Mouse (Mus musculus) lung, adult 2 months (tissue): Measurements from ENCODE around the gene Mrpl9.

Experiments
- CTCF ChIP-seq: fragments of 200-500 bp; IDR thresholded peaks from 2 replicates; pipeline ENCODE4 v1.5.1; 2011; ENCODE audit warnings: mild to moderate bottlenecking, low read length, control low read depth; ENCODE audit not compliant: insufficient read depth
- POLR2A ChIP-seq: fragments of 200-500 bp; IDR thresholded peaks from 2 replicates; pipeline ENCODE4 v1.6.1; 2011; ENCODE audit warnings: low read depth, mild to moderate bottlenecking, control low read depth, low read length, borderline replicate concordance; ENCODE audit errors: extremely low read depth

DNA sequence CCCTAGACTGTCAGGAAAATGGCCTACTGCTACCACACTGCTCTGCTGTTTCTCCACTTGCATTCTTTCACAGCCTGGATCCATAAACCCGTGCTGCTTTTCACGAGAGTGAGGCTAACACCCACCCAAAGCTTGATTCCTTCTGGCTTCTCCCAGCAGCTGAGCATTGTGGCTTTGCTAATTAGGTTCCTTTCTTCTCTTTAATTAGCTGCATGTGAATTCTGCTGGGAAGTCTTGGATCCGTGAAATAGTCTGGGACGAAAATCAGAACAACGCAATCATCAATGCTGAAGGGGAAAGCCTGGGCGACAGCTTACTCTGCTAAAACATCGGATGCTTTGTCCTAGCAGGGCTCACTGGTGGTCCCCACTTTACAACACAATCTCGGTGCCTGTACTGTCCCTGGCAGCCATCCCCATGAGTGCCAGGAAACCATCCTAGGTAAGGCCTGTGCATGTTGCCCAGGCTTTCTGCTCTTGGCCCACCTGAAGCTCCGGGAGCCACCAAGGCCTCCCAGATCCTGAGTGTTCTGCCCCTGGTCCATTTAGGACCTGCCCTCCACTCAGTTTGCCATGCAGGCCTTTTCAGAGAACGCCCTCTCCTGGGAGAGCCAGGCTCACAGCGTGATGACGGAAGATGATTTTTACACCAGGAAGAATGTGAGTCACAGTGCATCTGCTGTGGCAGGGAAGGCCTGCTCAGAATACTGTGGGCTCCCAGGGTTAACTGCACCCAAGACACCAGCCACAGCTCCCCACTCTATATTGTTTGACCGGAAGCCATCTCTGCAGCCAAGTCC is 22.7 kb downstream of the Mrpl9 start:
- TF ChIP-seq POLR2A = no peak
- TF ChIP-seq CTCF = no peak
